Mouse (Mus musculus) liver, postnatal 0 days (tissue): ENCODE measurements at regions not wholly inside any gene's neighbourhood (a gene's known extent, or its start where the extent isn't known, plus 50 kb on each side); places are given as distances from the start of the nearest gene placed in this dataset.

Source experiments
- CTCF ChIP-seq: sonication (generic); IDR thresholded peaks from 2 replicates; pipeline ENCODE4 v1.5.1; 2016; ENCODE audit warnings: antibody characterized with exemption, low read depth
- EP300 ChIP-seq: IDR thresholded peaks from 2 replicates; pipeline ENCODE4 v1.6.1; 2016; ENCODE audit warnings: antibody characterized with exemption, low read depth, mild to moderate bottlenecking

DNA sequence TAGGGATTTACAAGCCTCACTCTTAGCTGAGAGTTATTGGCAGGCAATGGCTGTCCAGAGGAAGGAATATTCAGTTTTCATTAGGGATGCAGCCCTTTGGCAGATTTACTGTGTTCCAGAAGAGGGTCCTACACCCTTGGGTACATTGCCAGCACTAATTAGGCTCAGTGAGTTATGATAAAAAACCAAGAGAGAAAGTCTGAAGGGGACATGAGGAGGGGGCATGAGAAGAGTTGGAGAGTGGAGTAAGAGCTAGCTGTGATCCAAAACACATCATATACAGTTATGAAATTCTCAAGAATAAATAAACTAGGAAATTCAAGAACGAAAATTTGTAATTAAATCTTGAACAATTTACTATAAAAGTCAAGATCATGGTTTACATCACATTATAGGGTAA lies 346.2 kb downstream of the 9330182O14Rik start:
- no peak for TF ChIP-seq EP300
- no peak for TF ChIP-seq CTCF
